Mouse (Mus musculus) embryo, embryonic 11 days (tissue): ENCODE results near the gene Scrn3.
A peak's percentile ranks its signal among the peaks of the same experiment; 100 is the strongest.

Experiments used
- DNase-seq: peaks from one replicate; pipeline ENCODE4 v3.0.0-alpha.2; 2015

Gene Scrn3

GRCm38 (mm10) chr2:73312152-73313116, at the start of gene Scrn3, which contains the start of gene Cir1:
TSS of gene Scrn3 (plus strand) at chr2:73312601.
TSS of gene Cir1 (minus strand) at chr2:73312701.
- DNase-seq = peak; percentile 98

GRCm38 (mm10) chr2:73263172-73263765, 49.1 kb upstream of the Scrn3 start:
- peak; percentile 6 for DNase-seq

- DNase-seq = peak; percentile 70
Observed at GRCm38 (mm10) chr2:73263794-73264610, 48.4 kb upstream of the Scrn3 start.

GRCm38 (mm10) chr2:73264611-73265195, 47.7 kb upstream of the Scrn3 start:
- DNase-seq = peak; percentile 11

- peak; percentile 35 for DNase-seq
Observed at GRCm38 (mm10) chr2:73266011-73266410, 46.4 kb upstream of the Scrn3 start.

GRCm38 (mm10) chr2:73266623-73267022, 45.8 kb upstream of the Scrn3 start:
- DNase-seq = no peak

- DNase-seq = no peak
Observed at GRCm38 (mm10) chr2:73267231-73267630, 45.2 kb upstream of the Scrn3 start.

- DNase-seq = peak; percentile 36
Observed at GRCm38 (mm10) chr2:73267818-73268217, 44.6 kb upstream of the Scrn3 start.

GRCm38 (mm10) chr2:73268281-73268680, 44.1 kb upstream of the Scrn3 start:
- DNase-seq = peak; percentile 54

GRCm38 (mm10) chr2:73268836-73269395, 43.5 kb upstream of the Scrn3 start:
- DNase-seq = peak; percentile 23

GRCm38 (mm10) chr2:73269666-73270065, 42.7 kb upstream of the Scrn3 start:
- peak; percentile 58 for DNase-seq

- DNase-seq = peak; percentile 36
Observed at GRCm38 (mm10) chr2:73270071-73270592, 42.3 kb upstream of the Scrn3 start.

- DNase-seq = peak; percentile 64
Observed at GRCm38 (mm10) chr2:73270593-73271458, 41.6 kb upstream of the Scrn3 start.

- peak; percentile 94 for DNase-seq
Observed at GRCm38 (mm10) chr2:73271459-73272161, 40.8 kb upstream of the Scrn3 start, which contains the start of gene Sp9. TSS of gene Sp9 (plus strand) at chr2:73271925.

GRCm38 (mm10) chr2:73272351-73273248, 39.8 kb upstream of the Scrn3 start:
- DNase-seq = peak; percentile 46

- DNase-seq = peak; percentile 59
Observed at GRCm38 (mm10) chr2:73273249-73274118, 38.9 kb upstream of the Scrn3 start.

GRCm38 (mm10) chr2:73274119-73274920, 38.1 kb upstream of the Scrn3 start:
- peak; percentile 76 for DNase-seq
